Mouse (Mus musculus): ENCODE data around the gene Gpi1.

GRCm38 (mm10) chr7:34224308-34224707 is 5.8 kb downstream of the Gpi1 start:
- TF ChIP-seq CTCF (IDR thresholded peaks at IDR 0.05; ENCODE audit: borderline replicate concordance, extremely low read depth, insufficient read depth, insufficient read length), result no peak
- no peak for TF ChIP-seq POLR2A (IDR thresholded peaks at IDR 0.05; ENCODE audit: borderline replicate concordance, extremely low read depth, insufficient read depth, insufficient read length, poor library complexity, severe bottlenecking)

Data from brain, embryonic 14.5 days (tissue).